14 mouse cellular contexts compared by ENCODE assay signal in genomic region chr17:87141188-87141935, GRCm38 (mm10). TPM values are rescaled to one million over a fixed set of nuclear protein-coding genes. Genes with fewer than 3 reads are reported as not detected.
DNase-seq lines count a peak whose midpoint lies in the region; ATAC-seq and TF ChIP-seq lines count a peak whose summit lies in the region.
"Had no signal": no experiment of that assay in that cellular context is flagged by ENCODE, and none has a peak within 500 bp of the region (broad histone marks: within the 10 kb centered on the region; RNA-seq: fewer than 3 reads in every experiment).

No protein-coding gene starts in this region.

- ATAC-seq in embryonic facial prominence, embryonic 13.5 days (ENCODE audit: insufficient number of reproducible peaks, insufficient read depth, low FRiP score, low TSS enrichment, low read depth), result no peak
- no peak for ATAC-seq in heart, postnatal 0 days (ENCODE audit: insufficient read depth, low read depth)
- no peak for ATAC-seq in midbrain, embryonic 11.5 days (ENCODE audit: low FRiP score)
- no peak for ATAC-seq in midbrain, embryonic 16.5 days
- no peak for ATAC-seq in kidney, embryonic 16.5 days (ENCODE audit: low FRiP score, low TSS enrichment)
- ATAC-seq: activated CD4-positive, CD25-positive, alpha-beta regulatory T cell, adult 4 months; forebrain, embryonic 15.5 days; hindbrain, embryonic 16.5 days; inflammation-experienced regulatory T-cells, adult 6 months; Patski had no signal

- no peaks in the 10 kb centered on the region for H3K27me3 ChIP-seq in embryonic facial prominence, embryonic 13.5 days
- H3K27me3 ChIP-seq in embryonic facial prominence, embryonic 10.5 days (replicated peaks; ENCODE audit: low read depth, poor library complexity, severe bottlenecking), result no peaks in the 10 kb centered on the region
- H3K27me3 ChIP-seq in heart, postnatal 0 days (ENCODE audit: control insufficient read depth, insufficient read depth, low read length), result no peaks in the 10 kb centered on the region
- no peaks in the 10 kb centered on the region for H3K27me3 ChIP-seq in midbrain, embryonic 11.5 days (ENCODE audit: control insufficient read depth, insufficient read depth, low read length)
- H3K27me3 ChIP-seq in midbrain, embryonic 16.5 days (ENCODE audit: control insufficient read depth, insufficient read depth, low read depth, low read length), result no peaks in the 10 kb centered on the region
- H3K27me3 ChIP-seq in kidney, embryonic 16.5 days (ENCODE audit: insufficient read depth, low read length), result no peaks in the 10 kb centered on the region
- H3K27me3 ChIP-seq: embryonic facial prominence, embryonic 15.5 days; forebrain, embryonic 15.5 days; Patski had no signal

- peak overlapping the region; percentile 28; the same call in 1 of the 2 replicates for H3K27ac ChIP-seq in embryonic facial prominence, embryonic 13.5 days
- H3K27ac ChIP-seq in embryonic facial prominence, embryonic 10.5 days (replicated peaks), result no peak overlapping the region
- H3K27ac ChIP-seq in heart, postnatal 0 days (ENCODE audit: low read depth), result 0 out of 2 replicates have a peak overlapping the region, but pooled peaks have one; percentile 15
- H3K27ac ChIP-seq in midbrain, embryonic 11.5 days (ENCODE audit: low read depth, low read length), result no peak overlapping the region
- no peak overlapping the region for H3K27ac ChIP-seq in midbrain, embryonic 16.5 days (ENCODE audit: low read length)
- H3K27ac ChIP-seq in kidney, embryonic 16.5 days (ENCODE audit: low read length), result no peak overlapping the region
- H3K27ac ChIP-seq: embryonic facial prominence, embryonic 15.5 days; forebrain, embryonic 15.5 days had no signal

- WGBS in embryonic facial prominence, embryonic 13.5 days, result 88% methylated on average over 9 of the region's 9 CpGs
- WGBS in embryonic facial prominence, embryonic 10.5 days, result 89% methylated on average over 9 of the region's 9 CpGs
- WGBS in heart, postnatal 0 days, result 83% methylated on average over 9 of the region's 9 CpGs
- WGBS in midbrain, embryonic 11.5 days, result 83% methylated on average over 9 of the region's 9 CpGs
- WGBS in midbrain, embryonic 16.5 days, result 88% methylated on average over 9 of the region's 9 CpGs
- 83% methylated on average over 9 of the region's 9 CpGs for WGBS in kidney, embryonic 16.5 days

- H3K9me3 ChIP-seq in embryonic facial prominence, embryonic 13.5 days, result 0 out of 2 replicates have a peak, but pooled peaks cover 3% of the 10 kb centered on the region
- H3K9me3 ChIP-seq in embryonic facial prominence, embryonic 10.5 days, result no peaks in the 10 kb centered on the region
- no peaks in the 10 kb centered on the region for H3K9me3 ChIP-seq in heart, postnatal 0 days (replicated peaks; ENCODE audit: control insufficient read depth, low read length)
- no peaks in the 10 kb centered on the region for H3K9me3 ChIP-seq in midbrain, embryonic 11.5 days (ENCODE audit: control insufficient read depth, low read length)
- no peaks in the 10 kb centered on the region for H3K9me3 ChIP-seq in midbrain, embryonic 16.5 days (replicated peaks; ENCODE audit: control insufficient read depth, low read length, poor library complexity, severe bottlenecking)
- H3K9me3 ChIP-seq in kidney, embryonic 16.5 days (ENCODE audit: low read length), result no peaks in the 10 kb centered on the region
- H3K9me3 ChIP-seq: embryonic facial prominence, embryonic 15.5 days; forebrain, embryonic 15.5 days had no signal

- no peak overlapping the region for H3K4me3 ChIP-seq in embryonic facial prominence, embryonic 13.5 days
- H3K4me3 ChIP-seq in embryonic facial prominence, embryonic 10.5 days, result no peak overlapping the region
- H3K4me3 ChIP-seq in heart, postnatal 0 days (ENCODE audit: low read depth, low read length), result no peak overlapping the region
- no peak overlapping the region for H3K4me3 ChIP-seq in midbrain, embryonic 11.5 days (ENCODE audit: low read depth, low read length)
- H3K4me3 ChIP-seq in midbrain, embryonic 16.5 days (ENCODE audit: low read depth, low read length), result no peak overlapping the region
- H3K4me3 ChIP-seq in kidney, embryonic 16.5 days (ENCODE audit: low read length), result no peak overlapping the region
- H3K4me3 ChIP-seq: embryonic facial prominence, embryonic 15.5 days; forebrain, embryonic 15.5 days had no signal

- TF ChIP-seq EP300 in heart, postnatal 0 days (IDR thresholded peaks at IDR 0.05; ENCODE audit: low read depth), result no peak

- no peak overlapping the region for H3K9ac ChIP-seq in embryonic facial prominence, embryonic 13.5 days
- no peak overlapping the region for H3K9ac ChIP-seq in heart, postnatal 0 days (replicated peaks; ENCODE audit: low read depth, low read length)
- no peak overlapping the region for H3K9ac ChIP-seq in midbrain, embryonic 11.5 days (ENCODE audit: low read length)
- no peak overlapping the region for H3K9ac ChIP-seq in midbrain, embryonic 16.5 days (ENCODE audit: low read depth, low read length)
- no peak overlapping the region for H3K9ac ChIP-seq in kidney, embryonic 16.5 days (replicated peaks; ENCODE audit: low read length)
- H3K9ac ChIP-seq: embryonic facial prominence, embryonic 15.5 days; forebrain, embryonic 15.5 days had no signal

- H3K4me2 ChIP-seq in embryonic facial prominence, embryonic 13.5 days, result no peak overlapping the region
- no peak overlapping the region for H3K4me2 ChIP-seq in heart, postnatal 0 days (ENCODE audit: low read depth, low read length)
- H3K4me2 ChIP-seq in midbrain, embryonic 11.5 days, result no peak overlapping the region
- no peak overlapping the region for H3K4me2 ChIP-seq in midbrain, embryonic 16.5 days (ENCODE audit: low read length)
- H3K4me2 ChIP-seq in kidney, embryonic 16.5 days (replicated peaks; ENCODE audit: low read depth, low read length), result no peak overlapping the region
- H3K4me2 ChIP-seq: forebrain, embryonic 15.5 days had no signal

- H3K4me1 ChIP-seq in embryonic facial prominence, embryonic 13.5 days, result peaks cover 11% of the 10 kb centered on the region; the same call in 1 of the 2 replicates
- H3K4me1 ChIP-seq in embryonic facial prominence, embryonic 10.5 days, result peaks cover 4% of the 10 kb centered on the region
- no peaks in the 10 kb centered on the region for H3K4me1 ChIP-seq in heart, postnatal 0 days (ENCODE audit: control insufficient read depth, insufficient read depth)
- H3K4me1 ChIP-seq in midbrain, embryonic 11.5 days (ENCODE audit: control insufficient read depth, insufficient read depth, low read length), result no peaks in the 10 kb centered on the region
- H3K4me1 ChIP-seq in midbrain, embryonic 16.5 days (ENCODE audit: control insufficient read depth, insufficient read depth, low read length), result no peaks in the 10 kb centered on the region
- H3K4me1 ChIP-seq in kidney, embryonic 16.5 days (ENCODE audit: insufficient read depth, low read length), result 0 out of 2 replicates have a peak, but pooled peaks cover 5% of the 10 kb centered on the region
- H3K4me1 ChIP-seq: forebrain, embryonic 15.5 days had no signal

- peaks cover 14% of the 10 kb centered on the region for H3K36me3 ChIP-seq in embryonic facial prominence, embryonic 13.5 days
- H3K36me3 ChIP-seq in embryonic facial prominence, embryonic 10.5 days (replicated peaks), result no peaks in the 10 kb centered on the region; the same call in 1 of the 2 replicates
- H3K36me3 ChIP-seq in heart, postnatal 0 days (replicated peaks; ENCODE audit: control insufficient read depth, insufficient read depth, low read length), result no peaks in the 10 kb centered on the region
- H3K36me3 ChIP-seq in midbrain, embryonic 11.5 days (ENCODE audit: control insufficient read depth, insufficient read depth, low read length), result no peaks in the 10 kb centered on the region
- 0 out of 2 replicates have a peak, but pooled peaks cover 3% of the 10 kb centered on the region for H3K36me3 ChIP-seq in midbrain, embryonic 16.5 days (ENCODE audit: control insufficient read depth, insufficient read depth, low read length)
- no peaks in the 10 kb centered on the region for H3K36me3 ChIP-seq in kidney, embryonic 16.5 days (ENCODE audit: insufficient read depth, low read length)
- H3K36me3 ChIP-seq: embryonic facial prominence, embryonic 15.5 days; forebrain, embryonic 15.5 days had no signal

- intact Hi-C loops in heart, postnatal 36 days (cut with DNase I), result no loop called here

- no peak for DNase-seq in embryonic facial prominence, embryonic 10.5 days (ENCODE audit: low spot score)
- no peak for DNase-seq in heart, postnatal 0 days (ENCODE audit: low spot score)
- DNase-seq in heart, postnatal 36 days, result no peak
- DNase-seq in midbrain, embryonic 11.5 days (ENCODE audit: low spot score, missing footprints), result peak; percentile 56
- DNase-seq: cerebellum, postnatal 36 days had no signal

- no peak for TF ChIP-seq CTCF in heart, postnatal 0 days (IDR thresholded peaks at IDR 0.05; ENCODE audit: low read depth)

RNA-seq across cellular contexts. Expression of gene Socs5, which starts 33.9 kb away (rescaled TPM):
- polyA plus RNA-seq in embryonic facial prominence, embryonic 13.5 days (2015; fragmentation: Nextera tagmentation; extraction: Ambion mirVana), result 19.7 and 23.0 TPM in 2 replicates
- 8.4 and 10.2 TPM in 2 replicates for polyA plus RNA-seq in embryonic facial prominence, embryonic 10.5 days (2016; fragmentation: Nextera tagmentation; extraction: Ambion mirVana)
- total RNA-seq in heart, postnatal 0 days (2014; rRNA removed; ENCODE audit: low replicate concordance), result 11.4 and 17.7 TPM in 2 replicates
- 7.3 and 7.9 TPM in 2 replicates for polyA plus RNA-seq in heart, postnatal 0 days (2015; fragmentation: Nextera tagmentation; extraction: Ambion mirVana)
- 10 to 100 TPM; 25.6 to 29.4 TPM for total RNA-seq in heart, postnatal 36 days (2021)
- polyA plus RNA-seq in midbrain, embryonic 11.5 days (2014; fragmentation: Nextera tagmentation; extraction: Ambion mirVana), result 13.0 and 15.5 TPM in 2 replicates
- 14.4 and 14.5 TPM in 2 replicates for polyA plus RNA-seq in midbrain, embryonic 16.5 days (2015; fragmentation: Nextera tagmentation; extraction: Ambion mirVana)
- 14.7 and 15.6 TPM in 2 replicates for polyA plus RNA-seq in kidney, embryonic 16.5 days (2015; fragmentation: Nextera tagmentation; extraction: Ambion mirVana)

Comparison
In these comparisons a context has a peak if more than half of its experiments do, and no peak if none do; other contexts are left out.
1. H3K27ac ChIP-seq: peak in embryonic facial prominence, embryonic 13.5 days (single experiment) and heart, postnatal 0 days (single experiment); none in embryonic facial prominence, embryonic 10.5 days (single experiment), midbrain, embryonic 11.5 days (single experiment), midbrain, embryonic 16.5 days (single experiment) and kidney, embryonic 16.5 days (single experiment).